Mouse (Mus musculus): ENCODE results near the gene Hps1.
A peak's percentile ranks its signal among the peaks of the same experiment; 100 is the strongest.

DNA sequence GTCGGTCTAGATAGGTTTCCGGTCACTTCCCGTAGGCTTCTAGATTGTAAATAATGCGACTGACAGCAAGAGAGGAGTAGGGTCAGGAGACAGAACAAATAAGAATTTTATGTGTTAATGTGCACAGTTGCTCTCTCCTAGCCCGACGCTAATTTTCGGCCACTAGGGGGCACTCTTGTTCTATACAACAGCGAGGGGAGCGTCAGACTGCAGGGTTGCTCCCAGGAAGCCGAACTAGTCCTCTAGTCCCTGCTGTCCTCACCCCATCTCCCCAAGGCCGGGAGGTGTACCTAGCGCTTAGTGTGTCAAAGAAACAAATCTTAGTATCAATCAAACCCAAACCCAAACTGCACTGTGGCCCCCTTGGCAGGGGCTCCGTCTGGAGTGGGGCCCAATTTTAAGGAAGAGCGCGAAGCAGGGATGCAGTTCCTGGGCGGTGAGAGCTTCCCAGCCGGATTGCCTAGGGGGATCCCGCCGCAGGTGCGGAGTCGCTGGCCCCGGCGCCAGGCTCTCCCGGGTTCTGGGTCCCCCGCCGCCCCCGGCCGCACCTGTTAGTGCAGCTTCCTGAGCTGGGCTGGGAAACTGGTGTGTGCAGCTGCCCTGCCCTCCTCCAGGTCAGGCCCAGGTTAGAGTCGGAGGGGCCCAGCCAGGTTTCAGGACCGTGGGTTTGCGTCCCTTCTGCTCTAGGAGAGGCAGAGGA lies 15.3 kb upstream of the Hps1 start:
- TF ChIP-seq EP300 (optimal IDR thresholded peaks at IDR 0.05) (no peak), CTCF (IDR thresholded peaks at IDR 0.05; ENCODE audit: low read depth) (peak; percentile 95)

Measured in stomach, postnatal 0 days (tissue).